Mouse (Mus musculus): ENCODE measurements at regions not wholly inside any gene's neighbourhood (a gene's known extent, or its start where the extent isn't known, plus 50 kb on each side); places are given as distances from the start of the nearest gene placed in this dataset.

DNA sequence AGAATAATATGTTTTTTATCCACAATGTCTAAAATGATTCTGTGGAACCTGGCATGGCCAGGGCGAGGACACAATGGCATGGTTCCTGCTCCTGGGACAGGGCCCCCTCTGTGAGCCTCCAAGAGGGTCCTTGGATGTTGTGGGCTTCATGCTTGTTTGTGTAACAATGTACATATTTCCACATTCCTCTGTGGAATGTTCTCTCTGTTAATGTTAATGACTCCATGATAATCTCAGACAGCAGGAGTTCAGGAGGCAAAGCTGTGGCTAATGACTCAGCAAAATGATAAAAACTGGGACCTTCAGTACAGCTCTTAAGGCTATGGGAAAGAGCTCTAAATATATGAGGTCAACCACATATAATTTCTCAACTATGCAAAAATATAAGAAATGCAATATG lies 858.3 kb upstream of the Slitrk1 start:
- no peak for TF ChIP-seq CTCF (conservative IDR thresholded peaks at IDR 0.05; ENCODE audit: low read length)
- no peak for TF ChIP-seq POU5F1 (IDR thresholded peaks at IDR 0.05; ENCODE audit: borderline replicate concordance, low read length)

All from E14TG2a.4 (cell line).